Mouse (Mus musculus): ENCODE measurements around the gene Hapln1.

GRCm38 (mm10) chr13:89619064-89619463, 79.5 kb downstream of the Hapln1 start:
- TF ChIP-seq CTCF (IDR thresholded peaks at IDR 0.05; ENCODE audit: borderline replicate concordance, extremely low read depth, insufficient read depth, insufficient read length): no peak
- no peak for TF ChIP-seq POLR2A (IDR thresholded peaks at IDR 0.05; ENCODE audit: borderline replicate concordance, extremely low read depth, insufficient read depth, insufficient read length, poor library complexity, severe bottlenecking)

All from brain, embryonic 14.5 days (tissue).